Mouse (Mus musculus) stomach, postnatal 0 days (tissue): ENCODE results near the gene Polr1d.

Source experiments
- CTCF ChIP-seq: IDR thresholded peaks from 2 replicates; pipeline ENCODE4 v1.5.1; 2016; ENCODE audit warnings: antibody characterized with exemption, low read depth, mild to moderate bottlenecking, moderate library complexity
- EP300 ChIP-seq: optimal IDR thresholded peaks from 2 replicates; pipeline ENCODE3; 2016; ENCODE audit warnings: antibody characterized with exemption

DNA sequence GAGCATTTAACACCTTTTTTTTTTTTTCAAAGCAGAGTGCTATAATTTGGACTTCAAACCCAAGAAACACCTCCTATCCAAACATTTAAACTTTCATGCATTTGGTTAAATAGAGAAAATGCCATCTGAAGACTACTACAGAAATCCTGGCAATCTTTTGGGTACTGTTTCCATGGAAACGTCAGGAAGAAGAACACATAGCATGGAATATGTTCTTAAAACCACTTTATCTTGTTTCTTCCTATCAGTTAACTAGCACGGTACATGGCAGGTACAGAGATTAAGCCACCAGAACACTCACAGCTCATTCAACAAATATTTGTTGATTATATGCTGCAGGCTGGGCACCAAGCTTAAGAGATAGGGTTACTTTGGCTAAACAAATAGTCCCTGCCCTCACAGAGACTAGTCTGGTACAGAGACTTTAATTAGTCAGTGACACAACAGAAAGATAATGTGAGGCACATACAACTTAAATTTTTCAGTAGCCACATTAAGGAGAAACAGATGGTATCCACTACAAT, 22.0 kb upstream of the Polr1d start:
- TF ChIP-seq CTCF (no peak), EP300 (no peak)
